Mouse (Mus musculus): ENCODE measurements around the gene 9430097D07Rik. TPM values are rescaled to one million over a fixed set of nuclear protein-coding genes. Genes with fewer than 3 reads are reported as not detected.

9430097D07Rik gene
- total and polyA plus RNA-seq, 3 experiments, result not detected

DNA sequence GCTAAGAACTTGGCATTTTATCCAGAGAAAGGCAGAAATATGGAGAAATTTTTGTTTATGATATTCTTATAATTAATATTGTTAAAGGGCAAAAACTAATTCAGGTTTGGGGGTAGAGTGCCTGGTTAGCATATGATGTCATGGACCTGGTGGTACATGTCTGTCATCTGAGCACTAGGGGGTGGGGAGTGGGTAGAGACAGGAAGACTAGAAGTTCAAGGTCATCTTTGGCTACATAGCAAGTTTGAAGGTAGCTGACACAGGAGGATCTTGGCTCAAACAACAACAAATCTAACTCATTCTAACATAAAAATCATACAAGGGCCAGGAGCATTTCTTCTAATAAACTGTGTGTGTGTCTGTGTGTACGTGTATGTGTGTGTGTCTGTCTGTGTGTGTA, 47.2 kb downstream of the 9430097D07Rik start:
- Histone ChIP-seq H3K4me2 (ENCODE audit: insufficient read depth, low read depth, poor library complexity, severe bottlenecking) (no peak overlapping the region), H3K4me1 (ENCODE audit: control insufficient read depth in 1 of 2, insufficient read depth in 2 of 2) (peaks cover 3 to 17% of the 10 kb centered on the region in 2 experiments; a peak in 3 of 4 replicates), H3K27me3 (replicated peaks) (peaks cover 4% of the 10 kb centered on the region), H3K9ac (ENCODE audit: insufficient read depth, low read depth) (no peak overlapping the region), H3K36me3 (replicated peaks in 1 of 2; ENCODE audit: control insufficient read depth in 1 of 2, insufficient read depth in 1 of 2, low read length in 1 of 2) (no peaks in the 10 kb centered on the region), H3K79me2 (replicated peaks; ENCODE audit: control insufficient read depth, extremely low read depth, insufficient read depth, poor library complexity, severe bottlenecking) (no peaks in the 10 kb centered on the region), H3K4me3 (replicated peaks in 1 of 3; ENCODE audit: low read depth in 2 of 3, low read length in 2 of 3, poor library complexity in 1 of 3) (no peak overlapping the region), H3K9me3 (replicated peaks; ENCODE audit: low read length) (no peaks in the 10 kb centered on the region), H3K27ac (ENCODE audit: insufficient read depth, low read depth) (no peak overlapping the region)
- TF ChIP-seq SIN3A (IDR thresholded peaks at IDR 0.05; ENCODE audit: low read length) (no peak), ZC3H11A (IDR thresholded peaks at IDR 0.05; ENCODE audit: low read depth, low read length) (no peak), MAX (IDR thresholded peaks at IDR 0.05; ENCODE audit: low read length) (no peak), MAZ (IDR thresholded peaks at IDR 0.05; ENCODE audit: low read depth, low read length) (no peak), ZMIZ1 (IDR thresholded peaks at IDR 0.05; ENCODE audit: low read depth, low read length) (no peak), USF1 (IDR thresholded peaks at IDR 0.05; ENCODE audit: low read depth, low read length) (no peak), MYC (IDR thresholded peaks at IDR 0.05; ENCODE audit: low read depth, low read length) (no peak), IRF4 (IDR thresholded peaks at IDR 0.05; ENCODE audit: low read depth, low read length) (no peak), POLR2AphosphoS2 (IDR thresholded peaks at IDR 0.05; ENCODE audit: low read depth, low read length) (no peak), POLR2A (IDR thresholded peaks at IDR 0.05; ENCODE audit: low read depth, low read length) (no peak), TBP (conservative IDR thresholded peaks at IDR 0.05; ENCODE audit: low read depth, low read length) (no peak), USF2 (conservative IDR thresholded peaks at IDR 0.05; ENCODE audit: low read depth, low read length) (no peak), NRF1 (IDR thresholded peaks at IDR 0.05; ENCODE audit: low read depth, low read length) (no peak), ELF1 (IDR thresholded peaks at IDR 0.05; ENCODE audit: low read depth, low read length) (no peak), PAX5 (IDR thresholded peaks at IDR 0.05; ENCODE audit: low read length) (no peak)
- DNase-seq (ENCODE audit: extremely low read depth), result no peak
- in situ Hi-C loops (cut with MboI; ENCODE audit: low pct_ligation_motif_present, low pct_unique_long_range_greater_than_20kb, low sequenced_read_pairs) (no loop called here), dilution Hi-C loops (cut with MboI; ENCODE audit: extremely low pct_ligation_motif_present, extremely low pct_unique_long_range_greater_than_20kb, low sequenced_read_pairs) (no loop called here)

DNA sequence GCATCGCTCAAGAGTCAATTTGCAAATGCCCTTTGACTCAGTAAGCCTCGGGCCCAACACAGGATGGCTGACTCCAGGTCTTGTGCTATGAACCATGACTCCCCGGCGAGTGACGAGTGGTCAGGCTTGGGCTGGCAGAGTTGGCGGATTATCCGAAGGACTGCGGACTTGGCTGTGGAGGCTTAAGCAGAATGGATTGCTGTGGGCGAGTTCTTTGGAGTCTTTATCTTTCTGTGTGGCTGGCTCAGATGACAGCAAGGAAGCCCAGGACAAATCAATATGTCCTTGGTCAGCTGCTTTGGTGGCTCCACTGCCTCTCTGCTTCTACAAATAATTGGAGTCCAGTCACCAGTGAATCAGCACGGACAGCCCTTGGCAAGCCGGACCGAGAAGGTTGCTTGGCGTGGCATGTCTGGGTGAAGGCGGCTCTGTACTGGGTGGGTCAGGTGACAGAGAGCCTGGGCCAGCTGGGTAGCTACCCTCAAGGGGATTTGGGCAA, 48.0 kb downstream of the 9430097D07Rik start:
- no peak for DNase-seq (ENCODE audit: extremely low read depth)
- no peaks in the 10 kb centered on the region for H3K36me3 ChIP-seq (replicated peaks in 1 of 2; ENCODE audit: control insufficient read depth in 1 of 2, insufficient read depth in 1 of 2, low read length in 1 of 2)
- no peaks in the 10 kb centered on the region for H3K79me2 ChIP-seq (replicated peaks; ENCODE audit: control insufficient read depth, extremely low read depth, insufficient read depth, poor library complexity, severe bottlenecking)
- in situ Hi-C loops (cut with MboI; ENCODE audit: low pct_ligation_motif_present, low pct_unique_long_range_greater_than_20kb, low sequenced_read_pairs) (no loop called here), dilution Hi-C loops (cut with MboI; ENCODE audit: extremely low pct_ligation_motif_present, extremely low pct_unique_long_range_greater_than_20kb, low sequenced_read_pairs) (no loop called here)
- H3K9me3 ChIP-seq (replicated peaks; ENCODE audit: low read length), result no peaks in the 10 kb centered on the region
- TF ChIP-seq ZMIZ1 (IDR thresholded peaks at IDR 0.05; ENCODE audit: low read depth, low read length) (no peak), USF1 (IDR thresholded peaks at IDR 0.05; ENCODE audit: low read depth, low read length) (0 out of 2 replicates have a peak, but pooled peaks have one; percentile 5)
- H3K27ac ChIP-seq (ENCODE audit: insufficient read depth, low read depth), result no peak overlapping the region
- no peak overlapping the region for H3K4me3 ChIP-seq (replicated peaks in 1 of 3; ENCODE audit: low read depth in 2 of 3, low read length in 2 of 3, poor library complexity in 1 of 3)
- H3K27me3 ChIP-seq (replicated peaks), result peaks cover 2% of the 10 kb centered on the region
- no peak overlapping the region for H3K4me2 ChIP-seq (ENCODE audit: insufficient read depth, low read depth, poor library complexity, severe bottlenecking)
- H3K9ac ChIP-seq (ENCODE audit: insufficient read depth, low read depth), result no peak overlapping the region
- peaks cover 3 to 23% of the 10 kb centered on the region in 2 experiments; a peak in 3 of 4 replicates for H3K4me1 ChIP-seq (ENCODE audit: control insufficient read depth in 1 of 2, insufficient read depth in 2 of 2)
